Mouse (Mus musculus) brain, adult 2 months (tissue): ENCODE measurements around the gene Gm28490.
"Not testable (repeated sequence)": the region's sequence is repeated elsewhere in the genome, so short reads cannot be mapped to it uniquely, and the experiment has no call there.

ENCODE experiments used
- DNase-seq: peaks from one replicate; pipeline ENCODE4 v3.0.0; 2011; ENCODE audit warnings: low read depth, low spot score

Gene Gm28490

GRCm38 (mm10) chrY:31634656-31635055 lies at the start of gene Gm28490:
Gm28490 (minus strand) TSS chrY:31634756.
- DNase-seq: not testable (repeated sequence)
